Mouse (Mus musculus): ENCODE data around the gene Enox2. TPM values are rescaled to one million over a fixed set of nuclear protein-coding genes. Genes with fewer than 3 reads are reported as not detected.

Enox2 gene
- polyA plus RNA-seq, 1 experiment, result 1.7 TPM

GRCm38 (mm10) chrX:49002892-49003291 is 285.2 kb downstream of the Enox2 start:
- no peaks in the 10 kb centered on the region for H3K27me3 ChIP-seq (ENCODE audit: control insufficient read depth, insufficient read depth, insufficient read length)
- H3K4me3 ChIP-seq (ENCODE audit: insufficient read depth, poor library complexity, severe bottlenecking), result no peak overlapping the region
- no peaks in the 10 kb centered on the region for H3K79me2 ChIP-seq (ENCODE audit: control insufficient read depth, insufficient read depth)
- TF ChIP-seq USF1 (IDR thresholded peaks at IDR 0.05; ENCODE audit: low read depth) (no peak), CEBPB (IDR thresholded peaks at IDR 0.05; ENCODE audit: low read depth) (no peak), MYOD1 (IDR thresholded peaks at IDR 0.05; ENCODE audit: control insufficient read depth, insufficient read length, low read depth) (no peak)
- no peak overlapping the region for H3ac ChIP-seq (ENCODE audit: control insufficient read depth, insufficient read length, low read depth)
- no peaks in the 10 kb centered on the region for H3K79me3 ChIP-seq (ENCODE audit: low read depth)
- H3K36me3 ChIP-seq (ENCODE audit: control insufficient read depth, insufficient read depth), result no peaks in the 10 kb centered on the region

DNA sequence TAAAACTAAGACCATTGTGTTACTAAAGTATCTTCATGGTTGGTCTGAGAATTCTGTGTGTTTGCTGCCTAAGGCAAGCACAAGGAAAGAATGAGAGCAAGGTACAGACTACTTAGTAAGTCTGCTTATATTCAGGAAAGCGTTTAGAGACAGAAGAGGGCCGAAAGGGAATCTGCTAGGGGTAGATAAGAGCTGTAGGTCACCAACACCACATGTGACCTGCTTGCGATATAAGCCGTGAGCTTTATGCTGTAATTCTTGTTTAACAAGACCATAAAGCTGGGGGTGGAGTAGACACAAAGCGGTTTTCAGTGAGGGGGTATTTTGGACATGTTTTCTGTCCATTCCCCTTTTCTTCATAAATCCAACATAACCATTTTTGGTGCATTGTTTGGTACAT is 302.4 kb downstream of the Enox2 start:
- Histone ChIP-seq H3K36me3 (ENCODE audit: control insufficient read depth, insufficient read depth) (no peaks in the 10 kb centered on the region), H3K79me3 (ENCODE audit: low read depth) (no peaks in the 10 kb centered on the region), H3K4me3 (ENCODE audit: insufficient read depth, poor library complexity, severe bottlenecking) (no peak overlapping the region), H3K79me2 (ENCODE audit: control insufficient read depth, insufficient read depth) (no peaks in the 10 kb centered on the region), H3ac (ENCODE audit: control insufficient read depth, insufficient read length, low read depth) (no peak overlapping the region), H3K27me3 (ENCODE audit: control insufficient read depth, insufficient read depth, insufficient read length) (no peaks in the 10 kb centered on the region)
- TF ChIP-seq USF1 (IDR thresholded peaks at IDR 0.05; ENCODE audit: low read depth) (no peak), CEBPB (IDR thresholded peaks at IDR 0.05; ENCODE audit: low read depth) (no peak), MYOG (IDR thresholded peaks at IDR 0.05; ENCODE audit: control insufficient read depth, extremely low read depth, insufficient read length) (no peak), MAX (IDR thresholded peaks at IDR 0.05) (no peak), FOSL1 (IDR thresholded peaks at IDR 0.05; ENCODE audit: insufficient read depth, low read length, poor library complexity, severe bottlenecking) (no peak), CTCF (IDR thresholded peaks at IDR 0.05; ENCODE audit: control insufficient read depth, insufficient read depth, insufficient read length) (no peak), MYOD1 (IDR thresholded peaks at IDR 0.05; ENCODE audit: control insufficient read depth, insufficient read length, low read depth) (no peak)

DNA sequence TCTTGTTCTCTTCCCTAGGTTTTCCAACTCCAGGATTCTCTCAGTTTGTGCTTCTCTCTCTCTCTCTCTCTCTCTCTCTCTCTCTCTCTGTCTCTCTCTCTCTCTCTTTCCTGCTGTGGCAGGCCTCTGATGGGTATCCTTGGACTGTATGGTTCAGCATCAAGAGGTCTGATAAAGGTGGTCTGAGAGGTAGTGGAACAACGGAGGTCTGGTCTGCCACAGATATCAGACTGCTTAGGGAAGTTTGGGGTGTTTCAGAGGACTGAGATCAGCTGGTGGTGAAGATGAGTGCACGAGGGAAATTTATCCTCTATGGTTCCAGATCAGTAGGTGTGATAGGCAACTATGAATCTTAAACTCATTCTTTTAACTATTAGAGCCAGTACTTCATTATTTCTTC is 303.6 kb downstream of the Enox2 start:
- Histone ChIP-seq H3K27me3 (ENCODE audit: control insufficient read depth, insufficient read depth, insufficient read length) (no peaks in the 10 kb centered on the region), H3ac (ENCODE audit: control insufficient read depth, insufficient read length, low read depth) (no peak overlapping the region), H3K79me3 (ENCODE audit: low read depth) (no peaks in the 10 kb centered on the region), H3K36me3 (ENCODE audit: control insufficient read depth, insufficient read depth) (no peaks in the 10 kb centered on the region), H3K4me3 (ENCODE audit: insufficient read depth, poor library complexity, severe bottlenecking) (no peak overlapping the region), H3K79me2 (ENCODE audit: control insufficient read depth, insufficient read depth) (no peaks in the 10 kb centered on the region)
- TF ChIP-seq CEBPB (IDR thresholded peaks at IDR 0.05; ENCODE audit: low read depth) (no peak), CTCF (IDR thresholded peaks at IDR 0.05; ENCODE audit: control insufficient read depth, insufficient read depth, insufficient read length) (no peak), MYOD1 (IDR thresholded peaks at IDR 0.05; ENCODE audit: control insufficient read depth, insufficient read length, low read depth) (no peak), FOSL1 (IDR thresholded peaks at IDR 0.05; ENCODE audit: insufficient read depth, low read length, poor library complexity, severe bottlenecking) (no peak), USF1 (IDR thresholded peaks at IDR 0.05; ENCODE audit: low read depth) (no peak)

Other genes with a start within 250 kb of the Enox2 start
- not detected for gene Arhgap36, start 175.7 kb upstream of the Enox2 start, polyA plus RNA-seq (2012; fragmentation: generic; extraction: Trizol)

Data from C2C12 (cell line).